Mouse (Mus musculus) erythroblast, embryonic 14.5 days (primary cell): ENCODE measurements around the gene D6Ertd527e.

ENCODE experiments used
- GATA1 ChIP-seq: IDR thresholded peaks from 2 replicates; pipeline ENCODE4 v1.6.1; 2012; ENCODE audit warnings: low read length, inconsistent platforms, mixed read lengths
- TAL1 ChIP-seq: IDR thresholded peaks from 3 replicates; pipeline ENCODE4 v1.6.1; 2012; ENCODE audit warnings: low read length, inconsistent platforms, mixed read lengths

- TF ChIP-seq GATA1 (no peak), TAL1 (no peak)
Observed at GRCm38 (mm10) chr6:87085026-87085425, 19.5 kb upstream of the D6Ertd527e start.
